Mouse (Mus musculus) spleen, adult 2 months (tissue): ENCODE data around the gene Adam30. TPM values are rescaled to one million over a fixed set of nuclear protein-coding genes. Genes with fewer than 3 reads are reported as not detected.

Experiments used
- DNase-seq, 2 experiments: peaks; one replicate each; pipeline versions ENCODE4 v3.0.0 to v3.0.0-alpha.2; 2012 to 2021; ENCODE audit warnings: low spot score in 2 of 2, low read depth in 1 of 2
- H3K27ac ChIP-seq: fragments of 200-500 bp; 2 replicates; pipeline ENCODE4 v1.5.1; 2012; ENCODE audit warnings: low read length, inconsistent platforms; ENCODE audit not compliant: insufficient read depth
- H3K27me3 ChIP-seq: fragments of 200-500 bp; 2 replicates; pipeline ENCODE4 v1.6.1; 2012; ENCODE audit warnings: mild to moderate bottlenecking, moderate library complexity, low read length, inconsistent platforms; ENCODE audit not compliant: control insufficient read depth, insufficient read depth
- H3K36me3 ChIP-seq: fragments of 200-500 bp; 2 replicates; pipeline ENCODE4 v1.6.1; 2012; ENCODE audit warnings: mild to moderate bottlenecking, low read length, inconsistent platforms; ENCODE audit not compliant: control insufficient read depth, insufficient read depth
- H3K4me1 ChIP-seq: fragments of 200-500 bp; 2 replicates; pipeline ENCODE4 v1.6.1; 2011; ENCODE audit warnings: inconsistent platforms; ENCODE audit not compliant: control insufficient read depth, insufficient read depth, insufficient read length
- H3K4me3 ChIP-seq: fragments of 200-500 bp; 2 replicates; pipeline ENCODE4 v1.5.1; 2011; ENCODE audit warnings: mild to moderate bottlenecking, inconsistent platforms; ENCODE audit not compliant: insufficient read depth, insufficient read length; ENCODE audit errors: extremely low read depth
- CTCF ChIP-seq: fragments of 200-500 bp; IDR thresholded peaks from 2 replicates; pipeline ENCODE4 v1.5.1; 2011; ENCODE audit warnings: mild to moderate bottlenecking, inconsistent platforms; ENCODE audit not compliant: insufficient read depth, insufficient read length, insufficient replicate concordance; ENCODE audit errors: extremely low read depth
- POLR2A ChIP-seq: fragments of 200-500 bp; IDR thresholded peaks from 2 replicates; pipeline ENCODE4 v1.6.1; 2011; ENCODE audit warnings: low read depth, low read length, inconsistent platforms
- WGBS: fragments of 180-500 bp; shearing (Covaris S2); methylation state at CpG from one replicate; pipeline ENCODE4 v1.1.7; 2018; 5-methylcytosine and 5-hydroxymethylcytosine counted together
- polyA plus RNA-seq: library from polyadenylated mRNA; depleted of rRNA; stranded (reverse); fragments of >200 nt; gene quantifications from 2 replicates; pipeline ENCODE4 v1.2.3, GENCODE M21; 2012; rRNA removed

Adam30 gene
- polyA plus RNA-seq, 1 experiment, result not detected

DNA sequence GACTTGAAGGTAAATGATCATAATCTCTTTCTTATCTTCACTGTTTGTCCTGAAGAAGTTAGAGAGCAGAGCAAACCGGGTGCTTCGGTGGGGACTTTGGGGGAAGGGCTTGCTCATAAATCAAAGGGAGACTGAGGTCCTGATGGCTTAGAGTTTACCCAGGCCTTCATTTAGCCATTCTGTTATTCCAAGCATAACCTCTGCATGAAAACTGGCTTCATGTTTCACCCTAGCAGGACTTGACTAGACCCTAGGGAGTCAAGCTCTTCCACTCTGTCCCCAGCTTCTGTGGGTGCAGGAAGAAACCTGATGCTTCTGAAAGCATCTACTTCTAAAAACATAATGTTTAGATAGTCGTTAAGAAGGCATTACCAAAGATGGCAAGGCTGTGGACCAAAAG is 46.5 kb downstream of the Adam30 start:
- WGBS, result 54% methylated on average over 3 of the region's 3 CpGs
- Histone ChIP-seq H3K4me3 (no peak overlapping the region), H3K36me3 (no peaks in the 10 kb centered on the region), H3K4me1 (no peaks in the 10 kb centered on the region), H3K27me3 (no peaks in the 10 kb centered on the region), H3K27ac (no peak overlapping the region)
- no peak for DNase-seq
- no peak for TF ChIP-seq CTCF
- no peak for TF ChIP-seq POLR2A

DNA sequence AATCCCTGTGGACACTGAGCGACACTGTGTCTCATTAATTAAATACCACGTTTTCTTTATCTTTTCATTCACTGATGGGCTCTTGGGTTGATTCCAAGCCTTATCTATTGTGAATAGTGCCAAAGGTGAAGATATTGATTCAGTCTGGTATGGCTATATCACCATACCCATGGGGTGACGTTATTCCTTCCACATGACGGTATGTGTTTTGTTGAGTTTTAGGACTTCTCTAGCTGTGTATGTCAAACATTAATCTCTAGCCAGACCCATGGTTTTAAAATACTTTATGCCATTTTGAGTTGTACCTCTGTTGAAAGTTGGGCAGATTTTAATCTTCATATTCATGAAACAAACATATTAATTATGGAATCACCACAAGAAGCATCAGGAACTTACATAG is 48.7 kb downstream of the Adam30 start:
- H3K27ac ChIP-seq, result no peak overlapping the region
- H3K4me1 ChIP-seq, result no peaks in the 10 kb centered on the region
- no peak for DNase-seq
- H3K27me3 ChIP-seq, result no peaks in the 10 kb centered on the region
- TF ChIP-seq POLR2A, result no peak
- no peak for TF ChIP-seq CTCF
- no peak overlapping the region for H3K4me3 ChIP-seq
- 85% methylated on average over 4 of the region's 4 CpGs for WGBS
- H3K36me3 ChIP-seq, result no peaks in the 10 kb centered on the region

GRCm38 (mm10) chr3:98210860-98211259 is 50.4 kb downstream of the Adam30 start:
- Histone ChIP-seq H3K36me3 (no peaks in the 10 kb centered on the region), H3K4me1 (no peaks in the 10 kb centered on the region), H3K27ac (no peak overlapping the region), H3K4me3 (no peak overlapping the region), H3K27me3 (no peaks in the 10 kb centered on the region)
- TF ChIP-seq CTCF (no peak), POLR2A (no peak)
- DNase-seq, result no peak
- WGBS, result 84% methylated on average over 10 of the region's 10 CpGs

GRCm38 (mm10) chr3:98211301-98212081 is 51.1 kb downstream of the Adam30 start:
- H3K4me1 ChIP-seq, result no peaks in the 10 kb centered on the region
- H3K36me3 ChIP-seq, result no peaks in the 10 kb centered on the region
- DNase-seq, result no peak
- no peaks in the 10 kb centered on the region for H3K27me3 ChIP-seq
- H3K27ac ChIP-seq, result no peak overlapping the region
- TF ChIP-seq POLR2A (no peak), CTCF (no peak)
- 69% methylated on average over 7 of the region's 7 CpGs for WGBS
- no peak overlapping the region for H3K4me3 ChIP-seq

Other genes starting within 250 kb of the Adam30 start
- gene Notch2, start 147.1 kb upstream of the Adam30 start, polyA plus RNA-seq, result 45.7 and 63.3 TPM in 2 replicates
- not detected in 2 replicates for gene Reg4, start 61.5 kb downstream of the Adam30 start, polyA plus RNA-seq
- 17.6 and 19.7 TPM in 2 replicates for gene Hmgcs2, start 119.8 kb downstream of the Adam30 start, polyA plus RNA-seq
- gene Phgdh, start 179.4 kb downstream of the Adam30 start, polyA plus RNA-seq, result 53.1 and 70.7 TPM in 2 replicates
- gene Zfp697, start 221.8 kb downstream of the Adam30 start, polyA plus RNA-seq, result 0.68 and 0.96 TPM in 2 replicates